Mouse (Mus musculus) limb, embryonic 14.5 days (tissue): ENCODE measurements around the gene Lrp5. TPM values are rescaled to one million over a fixed set of nuclear protein-coding genes. Genes with fewer than 3 reads are reported as not detected.

Experiments
- ATAC-seq: fragments of 200-750 bp; cut with Nextera tagmentation; 2 replicates; pipeline ENCODE4 v1.8.0; 2017; ENCODE audit warnings: low read depth, moderate number of reproducible peaks, moderate TSS enrichment; ENCODE audit not compliant: low FRiP score
- DNase-seq: peaks from one replicate; pipeline ENCODE4 v3.0.0-alpha.2; 2015; ENCODE audit warnings: low spot score
- H3K27ac ChIP-seq: fragments of 300-500 bp; sonication (generic); replicated peaks from 2 replicates; pipeline ENCODE4 v1.5.1; 2014; ENCODE audit warnings: low read depth, mild to moderate bottlenecking, low read length, moderate library complexity, mixed read lengths
- H3K27me3 ChIP-seq: fragments of 300-500 bp; sonication (generic); 2 replicates; pipeline ENCODE4 v1.6.1; 2014; ENCODE audit warnings: low read length, mixed read lengths; ENCODE audit not compliant: control insufficient read depth, insufficient read depth
- H3K36me3 ChIP-seq: fragments of 300-500 bp; sonication (generic); 2 replicates; pipeline ENCODE4 v1.6.1; 2014; ENCODE audit warnings: mild to moderate bottlenecking, low read length, moderate library complexity, mixed read lengths; ENCODE audit not compliant: control insufficient read depth, insufficient read depth
- H3K4me1 ChIP-seq: fragments of 300-500 bp; sonication (generic); 2 replicates; pipeline ENCODE4 v1.6.1; 2014; ENCODE audit warnings: antibody characterized with exemption, low read length, mixed read lengths; ENCODE audit not compliant: control insufficient read depth, insufficient read depth
- H3K4me2 ChIP-seq: fragments of 300-500 bp; sonication (generic); replicated peaks from 2 replicates; pipeline ENCODE4 v1.6.1; 2014; ENCODE audit warnings: low read depth, mild to moderate bottlenecking, low read length, moderate library complexity; ENCODE audit not compliant: severe bottlenecking
- H3K4me3 ChIP-seq: fragments of 300-500 bp; sonication (generic); replicated peaks from 2 replicates; pipeline ENCODE4 v1.5.1; 2014; ENCODE audit warnings: low read length
- H3K9ac ChIP-seq: fragments of 300-500 bp; sonication (generic); 2 replicates; pipeline ENCODE4 v1.6.1; 2014; ENCODE audit warnings: mild to moderate bottlenecking, low read depth, low read length, moderate library complexity; ENCODE audit not compliant: severe bottlenecking
- H3K9me3 ChIP-seq: fragments of 300-500 bp; sonication (generic); 2 replicates; pipeline ENCODE4 v1.6.1; 2016; ENCODE audit warnings: low read length; ENCODE audit not compliant: control insufficient read depth
- POLR2A ChIP-seq: fragments of 200-500 bp; IDR thresholded peaks from 2 replicates; pipeline ENCODE4 v1.8.0; 2012; ENCODE audit warnings: inconsistent platforms, mild to moderate bottlenecking, moderate library complexity, borderline replicate concordance; ENCODE audit not compliant: insufficient read depth, insufficient read length; ENCODE audit errors: extremely low read depth
- WGBS: fragments of 180-500 bp; shearing (Covaris S2); extraction: QIAGEN DNeasy Blood & Tissue Kit; methylation state at CpG from one replicate; pipeline ENCODE4 v1.1.7; 2014; 5-methylcytosine and 5-hydroxymethylcytosine counted together
- polyA plus RNA-seq, 2 experiments: library from polyadenylated mRNA; depleted of rRNA in 1 of 2; stranded (reverse) in 1 of 2; unstranded in 1 of 2; fragments of >200 nt; fragmentation: Nextera tagmentation in 1 of 2; extraction: Ambion mirVana in 1 of 2; gene quantifications; 2 replicates each; pipeline versions ENCODE4 v1.2.1 to v1.2.3; 2012 to 2014

Gene Lrp5
- polyA plus RNA-seq (2012; rRNA removed): 36.3 and 48.4 TPM in 2 replicates
- polyA plus RNA-seq (2014; fragmentation: Nextera tagmentation; extraction: Ambion mirVana): 9.5 and 9.8 TPM in 2 replicates

GRCm38 (mm10) chr19:3686215-3686894 lies at the start of gene Lrp5:
Gene Lrp5 (minus strand): TSS chr19:3686564.
- H3K27me3 ChIP-seq: no peaks in the 10 kb centered on the region
- ATAC-seq (peak; percentile 59), DNase-seq (peak; percentile 23)
- under 1% methylated on average over 15 of the region's 83 CpGs for WGBS
- H3K27ac ChIP-seq: peak within 1 kb of the TSS; percentile 90
- TF ChIP-seq POLR2A: 0 out of 2 replicates have a peak, but pooled peaks have one; percentile 43
- peak within 1 kb of the TSS; percentile 98 for H3K9ac ChIP-seq
- H3K4me1 ChIP-seq: peaks cover 46% of the 10 kb centered on the region
- H3K4me3 ChIP-seq: peak within 1 kb of the TSS; percentile 96
- no peaks in the 10 kb centered on the region for H3K36me3 ChIP-seq
- peak within 1 kb of the TSS; percentile 95 for H3K4me2 ChIP-seq
- no peaks in the 10 kb centered on the region for H3K9me3 ChIP-seq

GRCm38 (mm10) chr19:3736001-3736400 lies 49.6 kb upstream of the Lrp5 start:
- Histone ChIP-seq H3K36me3 (no peaks in the 10 kb centered on the region), H3K4me2 (no peak overlapping the region), H3K9ac (no peak overlapping the region), H3K9me3 (no peaks in the 10 kb centered on the region), H3K4me3 (no peak overlapping the region), H3K27me3 (no peaks in the 10 kb centered on the region), H3K27ac (no peak overlapping the region), H3K4me1 (no peaks in the 10 kb centered on the region)
- 81% methylated on average over 3 of the region's 3 CpGs for WGBS
- TF ChIP-seq POLR2A: no peak
- no peak for ATAC-seq
- no peak for DNase-seq

- Histone ChIP-seq H3K27me3 (no peaks in the 10 kb centered on the region), H3K4me3 (no peak overlapping the region), H3K27ac (no peak overlapping the region), H3K9me3 (no peaks in the 10 kb centered on the region), H3K4me2 (no peak overlapping the region), H3K36me3 (no peaks in the 10 kb centered on the region), H3K9ac (no peak overlapping the region), H3K4me1 (no peaks in the 10 kb centered on the region)
- ATAC-seq: no peak
- WGBS: 76% methylated on average over 7 of the region's 7 CpGs
- no peak for DNase-seq
- no peak for TF ChIP-seq POLR2A
Observed at GRCm38 (mm10) chr19:3730781-3731646, 44.6 kb upstream of the Lrp5 start.

- WGBS: 64% methylated on average over 2 of the region's 2 CpGs
- Histone ChIP-seq H3K4me2 (no peak overlapping the region), H3K27ac (no peak overlapping the region), H3K9me3 (no peaks in the 10 kb centered on the region), H3K27me3 (no peaks in the 10 kb centered on the region), H3K4me3 (no peak overlapping the region), H3K4me1 (no peaks in the 10 kb centered on the region), H3K36me3 (no peaks in the 10 kb centered on the region), H3K9ac (no peak overlapping the region)
- TF ChIP-seq POLR2A: no peak
- no peak for ATAC-seq
- no peak for DNase-seq
Observed at GRCm38 (mm10) chr19:3728901-3729300, 42.5 kb upstream of the Lrp5 start.

GRCm38 (mm10) chr19:3724779-3725178 lies 38.4 kb upstream of the Lrp5 start:
- no peaks in the 10 kb centered on the region for H3K27me3 ChIP-seq
- no peak for TF ChIP-seq POLR2A
- no peak overlapping the region for H3K4me3 ChIP-seq
- WGBS: 23% methylated on average over 1 of the region's 1 CpGs
- ATAC-seq (no peak), DNase-seq (peak; percentile 65)
- no peak overlapping the region for H3K27ac ChIP-seq
- H3K36me3 ChIP-seq: no peaks in the 10 kb centered on the region
- no peak overlapping the region for H3K9ac ChIP-seq
- no peaks in the 10 kb centered on the region for H3K9me3 ChIP-seq
- no peaks in the 10 kb centered on the region; the same call in 1 of the 2 replicates for H3K4me1 ChIP-seq
- no peak overlapping the region for H3K4me2 ChIP-seq
